In genomic region chr3:99778526-99778925, GRCm38 (mm10) we compare ENCODE assay signal across 15 mouse cellular contexts.
DNase-seq lines count a peak whose midpoint lies in the region; ATAC-seq and TF ChIP-seq lines count a peak whose summit lies in the region.
"Had no signal": no experiment of that assay in that cellular context is flagged by ENCODE, and none has a peak within 500 bp of the region (broad histone marks: within the 10 kb centered on the region; RNA-seq: fewer than 3 reads in every experiment).

No protein-coding gene starts in this region.

- H3K4me2 ChIP-seq in hindbrain, postnatal 0 days (ENCODE audit: low read depth, low read length), result no peak overlapping the region
- H3K4me2 ChIP-seq in hindbrain, embryonic 14.5 days (replicated peaks), result no peak overlapping the region
- H3K4me2 ChIP-seq: heart, embryonic 13.5 days; hindbrain, embryonic 12.5 days; limb, embryonic 12.5 days; midbrain, embryonic 13.5 days had no signal

- no peak for ATAC-seq in hindbrain, postnatal 0 days
- ATAC-seq in hindbrain, embryonic 14.5 days (ENCODE audit: low FRiP score), result no peak
- no peak for ATAC-seq in erythroid progenitor cell, adult 5-6 weeks (replicated peaks; ENCODE audit: low FRiP score, poor library complexity, severe bottlenecking)
- ATAC-seq: midbrain, embryonic 13.5 days had no signal

- H3K27ac ChIP-seq in hindbrain, postnatal 0 days, result no peak overlapping the region
- no peak overlapping the region for H3K27ac ChIP-seq in hindbrain, embryonic 14.5 days
- H3K27ac ChIP-seq: heart, embryonic 13.5 days; hindbrain, embryonic 12.5 days; limb, embryonic 12.5 days; midbrain, embryonic 13.5 days had no signal

- no peaks in the 10 kb centered on the region for H3K9me3 ChIP-seq in hindbrain, postnatal 0 days (ENCODE audit: low read length)
- no peaks in the 10 kb centered on the region for H3K9me3 ChIP-seq in hindbrain, embryonic 14.5 days (ENCODE audit: control insufficient read depth, low read length)
- H3K9me3 ChIP-seq: heart, embryonic 13.5 days; hindbrain, embryonic 12.5 days; limb, embryonic 12.5 days had no signal

- no peaks in the 10 kb centered on the region for H3K27me3 ChIP-seq in hindbrain, postnatal 0 days (ENCODE audit: insufficient read depth, low read length)
- H3K27me3 ChIP-seq in hindbrain, embryonic 14.5 days (ENCODE audit: control insufficient read depth, insufficient read depth, low read length), result no peaks in the 10 kb centered on the region
- H3K27me3 ChIP-seq: heart, embryonic 13.5 days; hindbrain, embryonic 12.5 days; limb, embryonic 12.5 days; midbrain, embryonic 13.5 days had no signal

- no peak overlapping the region for H3K9ac ChIP-seq in hindbrain, postnatal 0 days (replicated peaks; ENCODE audit: low read length)
- no peak overlapping the region for H3K9ac ChIP-seq in hindbrain, embryonic 14.5 days
- H3K9ac ChIP-seq: heart, embryonic 13.5 days; hindbrain, embryonic 12.5 days; limb, embryonic 12.5 days; midbrain, embryonic 13.5 days had no signal

- no peak for TF ChIP-seq CTCF in hindbrain, postnatal 0 days (IDR thresholded peaks at IDR 0.05; ENCODE audit: low read depth)

- 56% methylated on average over 6 of the region's 6 CpGs for WGBS in hindbrain, postnatal 0 days
- WGBS in hindbrain, embryonic 14.5 days, result 78% methylated on average over 6 of the region's 6 CpGs

- DNase-seq in adrenal gland, postnatal 10 days, result peak; percentile 1
- no peak for DNase-seq in adrenal gland, postnatal 14 days
- DNase-seq in hindbrain, postnatal 0 days (ENCODE audit: low spot score), result peak; percentile 7
- no peak for DNase-seq in hindbrain, embryonic 14.5 days (ENCODE audit: low spot score)
- DNase-seq in gastrocnemius, adult 18-20 months (ENCODE audit: low spot score), result peak; percentile 68
- peak; percentile 3 to 15 for DNase-seq in layer of hippocampus, postnatal 36 days
- no peak for DNase-seq in T-cell, adult 2 months (ENCODE audit: low spot score)
- DNase-seq: kidney, adult 8-10 months; spleen, adult 18-20 months; thymus, postnatal 4 days had no signal

- no peaks in the 10 kb centered on the region for H3K36me3 ChIP-seq in hindbrain, postnatal 0 days (ENCODE audit: insufficient read depth, low read length)
- H3K36me3 ChIP-seq in hindbrain, embryonic 14.5 days (replicated peaks; ENCODE audit: control insufficient read depth, insufficient read depth), result no peaks in the 10 kb centered on the region
- H3K36me3 ChIP-seq: heart, embryonic 13.5 days; hindbrain, embryonic 12.5 days; limb, embryonic 12.5 days; midbrain, embryonic 13.5 days had no signal

- no peak overlapping the region for H3K4me3 ChIP-seq in hindbrain, postnatal 0 days (ENCODE audit: low read length)
- H3K4me3 ChIP-seq in hindbrain, embryonic 14.5 days (replicated peaks; ENCODE audit: low read length), result no peak overlapping the region
- H3K4me3 ChIP-seq: heart, embryonic 13.5 days; hindbrain, embryonic 12.5 days; limb, embryonic 12.5 days; midbrain, embryonic 13.5 days had no signal

- H3K4me1 ChIP-seq in hindbrain, postnatal 0 days (ENCODE audit: insufficient read depth, low read length), result no peaks in the 10 kb centered on the region
- no peaks in the 10 kb centered on the region for H3K4me1 ChIP-seq in hindbrain, embryonic 14.5 days (replicated peaks; ENCODE audit: control insufficient read depth, insufficient read depth, low read length)
- H3K4me1 ChIP-seq: heart, embryonic 13.5 days; hindbrain, embryonic 12.5 days; limb, embryonic 12.5 days; midbrain, embryonic 13.5 days had no signal

Comparison
In these comparisons a context has a peak if more than half of its experiments do, and no peak if none do; other contexts are left out.
1. DNase-seq: peak in adrenal gland, postnatal 10 days (single experiment), hindbrain, postnatal 0 days (single experiment), gastrocnemius, adult 18-20 months (single experiment) and layer of hippocampus, postnatal 36 days (2 of 2); none in adrenal gland, postnatal 14 days (single experiment), hindbrain, embryonic 14.5 days (single experiment) and T-cell, adult 2 months (single experiment).